Mouse (Mus musculus) megakaryocyte, embryonic 14.5 days (primary cell): ENCODE data around the gene Polr1a. TPM values are rescaled to one million over a fixed set of nuclear protein-coding genes. Genes with fewer than 3 reads are reported as not detected.

Experiments
- H3K27me3 ChIP-seq: replicated peaks from 2 replicates; pipeline ENCODE3; 2012; ENCODE audit warnings: inconsistent platforms
- H3K36me3 ChIP-seq: replicated peaks from 2 replicates; pipeline ENCODE3; 2012; ENCODE audit warnings: low read length, inconsistent platforms, mixed read lengths
- H3K4me1 ChIP-seq: 2 replicates; pipeline ENCODE4 v1.6.1; 2012; ENCODE audit warnings: inconsistent platforms
- H3K4me3 ChIP-seq: replicated peaks from 2 replicates; pipeline ENCODE3; 2012; ENCODE audit warnings: moderate library complexity, mild to moderate bottlenecking, inconsistent platforms
- H3K9me3 ChIP-seq: 2 replicates; pipeline ENCODE4 v1.6.1; 2012; ENCODE audit warnings: inconsistent platforms
- FLI1 ChIP-seq: IDR thresholded peaks from 2 replicates; pipeline ENCODE4 v1.6.1; 2012; ENCODE audit warnings: low read length, inconsistent platforms, mixed read lengths
- GATA1 ChIP-seq: IDR thresholded peaks from 3 replicates; pipeline ENCODE4 v1.6.1; 2012; ENCODE audit warnings: mixed read lengths, low read length, inconsistent platforms, borderline replicate concordance
- polyA plus RNA-seq: library from polyadenylated mRNA; stranded (reverse); fragments of >175 nt; gene quantifications from 2 replicates; pipeline ENCODE4 v1.2.3, GENCODE M21; 2012; ENCODE audit warnings: low replicate concordance; ENCODE audit not compliant: insufficient read depth

The Polr1a gene
- polyA plus RNA-seq, 1 experiment, result 4.9 TPM

GRCm38 (mm10) chr6:72014033-72014432 is 105.2 kb downstream of the Polr1a start:
- no peaks in the 10 kb centered on the region for H3K36me3 ChIP-seq
- peaks cover 50% of the 10 kb centered on the region for H3K27me3 ChIP-seq
- no peaks in the 10 kb centered on the region for H3K4me1 ChIP-seq
- TF ChIP-seq FLI1 (no peak), GATA1 (no peak)
- H3K9me3 ChIP-seq, result 0 out of 2 replicates have a peak, but pooled peaks cover 2% of the 10 kb centered on the region
- no peak overlapping the region for H3K4me3 ChIP-seq

GRCm38 (mm10) chr6:72018052-72018451 is 109.2 kb downstream of the Polr1a start:
- 0 out of 2 replicates have a peak, but pooled peaks cover 2% of the 10 kb centered on the region for H3K9me3 ChIP-seq
- TF ChIP-seq FLI1 (no peak), GATA1 (no peak)
- H3K27me3 ChIP-seq, result peaks cover 42% of the 10 kb centered on the region
- H3K36me3 ChIP-seq, result no peaks in the 10 kb centered on the region
- H3K4me3 ChIP-seq, result no peak overlapping the region
- H3K4me1 ChIP-seq, result peaks cover 9% of the 10 kb centered on the region

GRCm38 (mm10) chr6:72025497-72025896 is 116.6 kb downstream of the Polr1a start:
- Histone ChIP-seq H3K27me3 (peaks cover 35% of the 10 kb centered on the region), H3K4me3 (no peak overlapping the region), H3K9me3 (no peaks in the 10 kb centered on the region), H3K36me3 (no peaks in the 10 kb centered on the region), H3K4me1 (peaks cover 27% of the 10 kb centered on the region)
- no peak for TF ChIP-seq GATA1
- no peak for TF ChIP-seq FLI1

GRCm38 (mm10) chr6:72028079-72028478 is 119.2 kb downstream of the Polr1a start:
- TF ChIP-seq GATA1 (no peak), FLI1 (no peak)

GRCm38 (mm10) chr6:72029674-72030073 is 120.8 kb downstream of the Polr1a start:
- Histone ChIP-seq H3K27me3 (peaks cover 32% of the 10 kb centered on the region), H3K36me3 (no peaks in the 10 kb centered on the region), H3K4me3 (no peak overlapping the region), H3K4me1 (peaks cover 19% of the 10 kb centered on the region), H3K9me3 (no peaks in the 10 kb centered on the region)
- TF ChIP-seq GATA1 (no peak), FLI1 (no peak)

More at GRCm38 (mm10) chr6:72028079-72028478, 119.2 kb downstream of the Polr1a start:
- Histone ChIP-seq H3K36me3 (no peaks in the 10 kb centered on the region), H3K9me3 (no peaks in the 10 kb centered on the region), H3K4me1 (peaks cover 22% of the 10 kb centered on the region), H3K4me3 (no peak overlapping the region), H3K27me3 (peaks cover 35% of the 10 kb centered on the region)

Other genes with a start within 250 kb of the Polr1a start
- 1.6 TPM in 1 of 2 replicates, not detected in the other for gene Reep1, start 201.5 kb upstream of the Polr1a start, polyA plus RNA-seq
- 1.00 TPM in 1 of 2 replicates, not detected in the other for gene Mrpl35, start 82.1 kb upstream of the Polr1a start, polyA plus RNA-seq
- gene Immt, start 77.7 kb upstream of the Polr1a start, polyA plus RNA-seq, result 14.5 and 15.8 TPM in 2 replicates
- gene Ptcd3, start 303 bp upstream of the Polr1a start, polyA plus RNA-seq, result 1.5 and 2.1 TPM in 2 replicates
- gene St3gal5, start 188.5 kb downstream of the Polr1a start, polyA plus RNA-seq, result 10.8 and 22.3 TPM in 2 replicates